ENCODE assay signal across 8 mouse cellular contexts in genomic region chr12:84249217-84249616, GRCm38 (mm10). TPM values are rescaled to one million over a fixed set of nuclear protein-coding genes. Genes with fewer than 3 reads are reported as not detected.
A peak's percentile ranks its signal among the peaks of the same experiment; 100 is the strongest.
DNase-seq lines count a peak whose midpoint lies in the region; ATAC-seq and TF ChIP-seq lines count a peak whose summit lies in the region.

No protein-coding gene starts in this region.

- H3K9ac ChIP-seq in forebrain, embryonic 12.5 days: no peak overlapping the region
- H3K9ac ChIP-seq in forebrain, embryonic 15.5 days (replicated peaks): no peak overlapping the region

- no peak for TF ChIP-seq POLR2A in embryonic fibroblast, embryonic 13.5 days (IDR thresholded peaks at IDR 0.05; ENCODE audit: low read depth, low read length)

- H3K4me1 ChIP-seq in forebrain, embryonic 12.5 days: no peaks in the 10 kb centered on the region
- no peaks in the 10 kb centered on the region for H3K4me1 ChIP-seq in forebrain, embryonic 15.5 days
- H3K4me1 ChIP-seq in embryonic fibroblast, embryonic 13.5 days (ENCODE audit: control insufficient read depth, insufficient read depth, low read length): no peaks in the 10 kb centered on the region

- TF ChIP-seq CTCF in embryonic fibroblast, embryonic 13.5 days (IDR thresholded peaks at IDR 0.05; ENCODE audit: borderline replicate concordance, insufficient read depth, low read length): peak; percentile 74

- 0 out of 2 replicates have a peak, but pooled peaks have one; percentile 27 for ATAC-seq in forebrain, embryonic 12.5 days (ENCODE audit: low FRiP score)
- no peak for ATAC-seq in forebrain, embryonic 15.5 days (replicated peaks)
- peak; percentile 90 to 91 for ATAC-seq in hematopoietic stem cell, adult 5-6 weeks (replicated peaks in 1 of 2; ENCODE audit: insufficient read depth in 1 of 2, low FRiP score in 2 of 2, low TSS enrichment in 1 of 2, low read depth in 1 of 2, poor library complexity in 2 of 2, severe bottlenecking in 2 of 2)

- no peak overlapping the region for H3K27ac ChIP-seq in forebrain, embryonic 12.5 days
- no peak overlapping the region for H3K27ac ChIP-seq in forebrain, embryonic 15.5 days (replicated peaks)
- H3K27ac ChIP-seq in embryonic fibroblast, embryonic 13.5 days (ENCODE audit: insufficient read depth, low read length): no peak overlapping the region

- intact Hi-C loops in left cerebral cortex, postnatal 10 days (cut with DNase I): loop anchor here (5.0 kb wide), 1 partner anchor 87 kb away; no protein-coding TSS in a partner anchor

- H3K9me3 ChIP-seq in forebrain, embryonic 12.5 days: no peaks in the 10 kb centered on the region
- no peaks in the 10 kb centered on the region for H3K9me3 ChIP-seq in forebrain, embryonic 15.5 days

- no peak overlapping the region for H3K4me2 ChIP-seq in forebrain, embryonic 12.5 days
- H3K4me2 ChIP-seq in forebrain, embryonic 15.5 days (replicated peaks): no peak overlapping the region

- H3K27me3 ChIP-seq in forebrain, embryonic 12.5 days: no peaks in the 10 kb centered on the region
- H3K27me3 ChIP-seq in forebrain, embryonic 15.5 days: no peaks in the 10 kb centered on the region

- H3K36me3 ChIP-seq in forebrain, embryonic 12.5 days (replicated peaks): no peaks in the 10 kb centered on the region
- H3K36me3 ChIP-seq in forebrain, embryonic 15.5 days: no peaks in the 10 kb centered on the region

- no peak overlapping the region for H3K4me3 ChIP-seq in forebrain, embryonic 12.5 days (replicated peaks)
- no peak overlapping the region for H3K4me3 ChIP-seq in forebrain, embryonic 15.5 days
- no peak overlapping the region for H3K4me3 ChIP-seq in embryonic fibroblast, embryonic 13.5 days (ENCODE audit: insufficient read depth, low read length)

- peak; percentile 62 for DNase-seq in adrenal gland, postnatal 25 days
- peak; percentile 41 to 67 for DNase-seq in left cerebral cortex, postnatal 10 days (ENCODE audit: extremely low spot score in 1 of 2, low spot score in 2 of 2)
- peak; percentile 78 to 80 for DNase-seq in natural killer cell, adult 2 months (ENCODE audit: low spot score in 2 of 2)
- DNase-seq in telencephalon, adult 2 months (ENCODE audit: low read depth, low spot score): peak; percentile 13

- 5% methylated on average over 3 of the region's 3 CpGs for WGBS in forebrain, embryonic 12.5 days
- 6% methylated on average over 3 of the region's 3 CpGs for WGBS in forebrain, embryonic 15.5 days

RNA-seq across cellular contexts. Expression of gene Elmsan1, which starts 30.5 kb away (rescaled TPM):
- 6.8 and 7.8 TPM in 2 replicates for polyA plus RNA-seq in forebrain, embryonic 12.5 days (2016; fragmentation: Nextera tagmentation; extraction: Ambion mirVana)
- polyA plus RNA-seq in forebrain, embryonic 15.5 days (2015; fragmentation: Nextera tagmentation; extraction: Ambion mirVana): 4.3 and 5.0 TPM in 2 replicates
- total RNA-seq in adrenal gland, postnatal 25 days (2021): 22.3 and 32.8 TPM in 2 replicates
- 20.6 and 21.3 TPM in 2 replicates for polyA plus RNA-seq in embryonic fibroblast, embryonic 13.5 days (2011; ENCODE audit: insufficient read length, low read depth, missing spikeins)
- total RNA-seq in hematopoietic stem cell, adult 5-6 weeks (2017): 19.9 and 22.3 TPM in 2 replicates
- total RNA-seq in left cerebral cortex, postnatal 10 days (2021): 10 to 100 TPM; 12.3 to 13.5 TPM

RNA-seq across cellular contexts. Expression of gene Ptgr2, which starts 35.8 kb away (rescaled TPM):
- 15.3 and 16.4 TPM in 2 replicates for polyA plus RNA-seq in forebrain, embryonic 12.5 days (2016; fragmentation: Nextera tagmentation; extraction: Ambion mirVana)
- polyA plus RNA-seq in forebrain, embryonic 15.5 days (2015; fragmentation: Nextera tagmentation; extraction: Ambion mirVana): 12.0 and 13.4 TPM in 2 replicates
- 74.9 and 93.1 TPM in 2 replicates for total RNA-seq in adrenal gland, postnatal 25 days (2021)
- 41.6 and 43.7 TPM in 2 replicates for polyA plus RNA-seq in embryonic fibroblast, embryonic 13.5 days (2011; ENCODE audit: insufficient read length, low read depth, missing spikeins)
- 70.7 and 79.0 TPM in 2 replicates for total RNA-seq in hematopoietic stem cell, adult 5-6 weeks (2017)
- 10 to 100 TPM; 29.7 to 33.7 TPM for total RNA-seq in left cerebral cortex, postnatal 10 days (2021)

Comparison
In these comparisons a context has a peak if more than half of its experiments do, and no peak if none do; other contexts are left out.
1. DNase-seq: peak in every context shown above with its lines; median percentile 79 in natural killer cell, adult 2 months; 62 in adrenal gland, postnatal 25 days; 54 in left cerebral cortex, postnatal 10 days; 13 in telencephalon, adult 2 months.